Mouse (Mus musculus) kidney, embryonic 15.5 days (tissue): ENCODE data around the gene Sardh. TPM values are rescaled to one million over a fixed set of nuclear protein-coding genes. Genes with fewer than 3 reads are reported as not detected.

Experiments used
- ATAC-seq: fragments of 200-750 bp; cut with Nextera tagmentation; replicated peaks from 2 replicates; pipeline ENCODE4 v1.8.0; 2017; ENCODE audit warnings: moderate TSS enrichment; ENCODE audit not compliant: low FRiP score
- H3K27ac ChIP-seq: fragments of 300-500 bp; sonication (generic); 2 replicates; pipeline ENCODE4 v1.5.1; 2015; ENCODE audit warnings: mild to moderate bottlenecking, inconsistent platforms
- H3K27me3 ChIP-seq: fragments of 300-500 bp; sonication (generic); 2 replicates; pipeline ENCODE4 v1.6.1; 2015; ENCODE audit warnings: inconsistent platforms
- H3K36me3 ChIP-seq: fragments of 300-500 bp; sonication (generic); 2 replicates; pipeline ENCODE4 v1.6.1; 2015; ENCODE audit warnings: inconsistent platforms
- H3K4me1 ChIP-seq: fragments of 300-500 bp; sonication (generic); 2 replicates; pipeline ENCODE4 v1.6.1; 2015; ENCODE audit warnings: inconsistent platforms
- H3K4me2 ChIP-seq: fragments of 300-500 bp; sonication (generic); 2 replicates; pipeline ENCODE4 v1.6.1; 2015; ENCODE audit warnings: moderate library complexity, mild to moderate bottlenecking, inconsistent platforms
- H3K4me3 ChIP-seq: fragments of 300-500 bp; sonication (generic); replicated peaks from 2 replicates; pipeline ENCODE4 v1.5.1; 2015; ENCODE audit warnings: mild to moderate bottlenecking, inconsistent platforms
- H3K9ac ChIP-seq: fragments of 300-500 bp; sonication (generic); 2 replicates; pipeline ENCODE4 v1.6.1; 2015; ENCODE audit warnings: mild to moderate bottlenecking, inconsistent platforms
- H3K9me3 ChIP-seq: fragments of 300-500 bp; sonication (generic); replicated peaks from 2 replicates; pipeline ENCODE4 v1.6.1; 2016; ENCODE audit warnings: inconsistent platforms
- WGBS: fragments of 180-500 bp; shearing (Covaris S2); methylation state at CpG from one replicate; pipeline ENCODE4 v1.1.7; 2015; ENCODE audit warnings: mixed read lengths; 5-methylcytosine and 5-hydroxymethylcytosine counted together
- polyA plus RNA-seq: library from polyadenylated mRNA; unstranded; fragments of >200 nt; fragmentation: Nextera tagmentation; extraction: Ambion mirVana; gene quantifications from 2 replicates; pipeline ENCODE4 v1.2.1, GENCODE M21; 2015

Gene Sardh
- polyA plus RNA-seq, 1 experiment from 2014 or later, result 46.1 TPM

DNA sequence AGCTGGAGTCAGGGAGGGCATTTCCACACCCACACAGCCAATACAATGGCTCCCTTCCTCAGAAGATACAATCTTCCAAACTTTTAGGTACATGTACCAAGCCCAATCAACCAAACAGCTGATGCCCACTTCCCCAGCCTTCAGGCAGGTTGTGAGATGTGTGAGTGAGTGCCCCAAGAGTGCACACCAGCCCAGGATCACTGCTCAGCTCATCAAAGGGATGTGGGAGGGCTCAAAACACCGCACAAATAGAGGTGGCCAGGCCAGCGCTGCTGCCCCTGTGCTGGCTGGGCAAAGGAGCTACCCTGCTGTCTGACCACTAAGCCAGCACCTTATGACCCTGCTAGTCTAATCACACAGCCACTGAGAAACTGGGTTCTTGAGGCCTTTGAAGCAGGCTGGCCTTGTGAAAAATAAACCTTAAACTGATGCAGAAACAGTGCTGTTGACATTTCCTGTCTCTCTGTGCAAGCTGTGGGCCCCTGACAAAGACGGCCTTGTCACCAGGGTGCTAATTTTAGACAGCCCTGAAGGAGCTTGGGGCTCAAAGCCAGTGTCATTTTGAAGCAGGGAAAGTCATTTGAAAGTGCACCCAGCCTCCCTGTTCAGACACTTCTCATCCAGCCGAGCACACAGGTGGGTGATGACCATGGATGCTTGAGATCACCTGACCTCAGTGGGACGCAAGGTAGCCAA lies 49.4 kb downstream of the Sardh start:
- no peaks in the 10 kb centered on the region for H3K27me3 ChIP-seq
- WGBS, result 32% methylated on average over 5 of the region's 5 CpGs
- no peak for ATAC-seq

GRCm38 (mm10) chr2:27189994-27190393 lies 58.1 kb downstream of the Sardh start:
- Histone ChIP-seq H3K9me3 (no peaks in the 10 kb centered on the region), H3K27me3 (no peaks in the 10 kb centered on the region), H3K27ac (no peak overlapping the region), H3K4me1 (no peaks in the 10 kb centered on the region), H3K4me3 (no peak overlapping the region), H3K9ac (no peak overlapping the region), H3K4me2 (no peak overlapping the region), H3K36me3 (peaks cover 17% of the 10 kb centered on the region)
- 41% methylated on average over 4 of the region's 4 CpGs for WGBS
- no peak for ATAC-seq

More for the DNA sequence above, 49.4 kb downstream of the Sardh start:
- H3K9me3 ChIP-seq, result no peaks in the 10 kb centered on the region
- peaks cover 24% of the 10 kb centered on the region for H3K36me3 ChIP-seq
- H3K27ac ChIP-seq, result no peak overlapping the region
- no peak overlapping the region for H3K4me2 ChIP-seq
- H3K4me1 ChIP-seq, result peaks cover 5% of the 10 kb centered on the region; the same call in 1 of the 2 replicates
- no peak overlapping the region for H3K9ac ChIP-seq
- H3K4me3 ChIP-seq, result no peak overlapping the region

DNA sequence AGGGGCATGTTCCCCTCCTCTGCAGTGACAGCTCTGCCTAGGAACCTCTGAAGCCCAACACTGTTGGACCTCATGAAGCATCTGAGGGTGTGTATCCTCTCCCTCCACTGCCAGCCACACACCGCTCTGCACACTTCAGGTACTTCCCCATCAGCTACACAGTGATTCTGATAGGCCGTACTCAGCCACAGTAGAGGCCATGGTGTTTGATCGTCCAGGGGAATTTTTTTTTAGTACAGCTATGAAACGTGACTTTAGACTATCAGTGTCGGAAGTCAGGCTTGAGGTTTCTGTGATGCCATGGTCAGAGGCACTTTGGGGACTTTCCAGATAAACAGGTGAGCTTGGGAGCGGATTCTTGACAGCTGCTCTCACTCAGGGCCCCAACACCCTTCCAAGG lies 60.6 kb downstream of the Sardh start:
- Histone ChIP-seq H3K4me2 (no peak overlapping the region), H3K36me3 (peaks cover 8% of the 10 kb centered on the region; the same call in 1 of the 2 replicates), H3K9me3 (no peaks in the 10 kb centered on the region), H3K27ac (no peak overlapping the region), H3K27me3 (no peaks in the 10 kb centered on the region), H3K4me3 (no peak overlapping the region), H3K9ac (no peak overlapping the region), H3K4me1 (peaks cover 16% of the 10 kb centered on the region; the same call in 1 of the 2 replicates)
- no peak for ATAC-seq
- WGBS, result 74% methylated on average over 6 of the region's 6 CpGs

DNA sequence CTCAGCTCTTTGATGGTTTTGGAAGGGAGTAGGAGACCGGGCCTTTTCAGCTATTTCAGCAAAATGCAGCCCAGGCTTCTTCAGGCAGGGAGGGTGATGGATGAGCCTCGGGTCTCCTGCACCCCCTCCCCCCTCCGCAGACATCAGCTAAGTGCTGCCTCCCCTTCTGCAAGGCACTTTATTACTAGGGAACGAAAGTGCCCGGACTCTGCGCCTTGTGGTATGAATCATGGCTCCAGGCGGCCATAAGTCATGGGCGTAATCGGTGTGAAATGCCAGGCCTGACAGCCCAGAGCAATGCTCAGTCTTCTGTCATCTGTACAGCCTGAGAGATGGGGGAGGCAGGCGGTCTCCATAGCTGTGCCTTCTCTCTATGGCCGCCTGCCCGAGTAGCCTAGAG lies 64.4 kb downstream of the Sardh start:
- Histone ChIP-seq H3K9me3 (no peaks in the 10 kb centered on the region), H3K27ac (no peak overlapping the region), H3K4me1 (peaks cover 16% of the 10 kb centered on the region; the same call in 1 of the 2 replicates), H3K9ac (no peak overlapping the region), H3K4me3 (no peak overlapping the region), H3K4me2 (no peak overlapping the region), H3K27me3 (no peaks in the 10 kb centered on the region), H3K36me3 (no peaks in the 10 kb centered on the region)
- WGBS, result 27% methylated on average over 12 of the region's 12 CpGs
- ATAC-seq, result no peak; the same call in 1 of the 2 replicates

DNA sequence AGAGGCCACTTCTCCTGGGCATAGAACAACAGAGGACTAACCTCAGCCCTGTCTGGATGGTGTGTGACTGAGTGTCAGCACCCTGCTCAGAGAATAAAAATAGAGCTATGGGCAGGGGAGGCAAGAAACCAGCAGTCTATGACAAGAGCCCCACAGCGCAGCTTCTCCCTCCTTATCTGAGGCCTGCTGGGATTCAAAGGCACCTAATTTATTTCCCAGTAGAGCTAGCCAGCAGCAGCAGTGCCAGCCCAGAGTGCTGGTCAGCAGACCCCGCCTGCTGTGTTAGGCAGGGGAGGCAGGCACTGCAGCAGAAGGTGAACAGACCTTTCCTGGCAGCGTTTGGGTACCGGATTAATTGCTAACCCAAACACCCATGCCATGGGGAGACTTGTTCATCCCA lies 66.2 kb downstream of the Sardh start:
- Histone ChIP-seq H3K36me3 (no peaks in the 10 kb centered on the region), H3K27me3 (no peaks in the 10 kb centered on the region), H3K4me1 (peaks cover 16% of the 10 kb centered on the region; the same call in 1 of the 2 replicates), H3K9ac (no peak overlapping the region), H3K4me2 (no peak overlapping the region), H3K4me3 (no peak overlapping the region), H3K27ac (no peak overlapping the region), H3K9me3 (no peaks in the 10 kb centered on the region)
- WGBS, result 63% methylated on average over 4 of the region's 4 CpGs
- no peak for ATAC-seq

DNA sequence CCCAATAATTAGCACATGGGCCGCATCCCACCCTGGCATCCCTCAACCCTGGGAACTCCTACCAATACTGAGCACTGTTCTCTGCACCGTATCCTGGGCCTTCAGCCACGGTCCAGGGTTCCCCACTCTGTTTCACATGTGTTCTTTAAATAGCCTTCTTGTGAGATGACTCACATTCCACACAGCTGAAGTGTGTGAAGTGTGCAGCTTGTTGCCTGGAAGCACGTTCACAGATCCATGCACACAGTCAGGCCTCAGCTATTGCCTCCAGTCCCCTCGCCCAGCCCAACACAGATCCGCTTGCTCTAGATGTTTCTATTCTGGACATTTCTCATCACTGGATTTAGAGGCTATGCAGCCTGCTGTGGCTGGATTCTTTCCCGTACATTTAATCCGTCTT lies 69.0 kb downstream of the Sardh start:
- WGBS, result 78% methylated on average over 8 of the region's 8 CpGs
- no peak overlapping the region for H3K27ac ChIP-seq
- H3K9me3 ChIP-seq, result no peaks in the 10 kb centered on the region
- H3K4me1 ChIP-seq, result peaks cover 18% of the 10 kb centered on the region; the same call in 1 of the 2 replicates
- no peak overlapping the region for H3K4me2 ChIP-seq
- ATAC-seq, result no peak
- no peaks in the 10 kb centered on the region for H3K27me3 ChIP-seq
- H3K9ac ChIP-seq, result no peak overlapping the region
- no peak overlapping the region for H3K4me3 ChIP-seq
- no peaks in the 10 kb centered on the region for H3K36me3 ChIP-seq

DNA sequence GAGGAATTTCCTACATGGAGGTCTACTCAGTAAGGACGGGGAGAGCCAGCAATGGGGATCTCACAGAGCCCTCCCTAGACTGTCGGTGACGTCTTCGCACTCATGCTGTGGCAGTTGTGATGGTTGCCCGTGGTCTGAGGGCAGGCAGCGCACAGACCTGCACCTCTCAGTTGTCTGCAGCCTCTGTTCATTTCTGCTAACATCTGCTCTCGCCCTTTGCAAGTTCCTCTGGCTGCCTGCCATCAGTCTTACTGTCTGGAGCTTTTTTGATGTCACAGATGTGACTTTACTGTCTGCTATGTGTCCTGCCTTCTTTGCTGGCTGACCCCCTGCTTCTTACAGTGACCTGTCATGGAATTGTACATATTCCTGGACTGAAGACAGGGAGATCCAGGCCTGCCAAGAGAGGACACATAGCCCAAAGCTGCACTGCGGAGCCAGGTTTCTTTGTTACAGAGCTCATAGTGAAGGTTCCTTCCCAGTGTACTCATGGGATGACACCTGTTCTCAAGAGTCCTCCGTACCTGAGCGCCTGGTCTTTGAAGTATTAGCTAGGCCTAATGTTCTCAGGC lies 72.4 kb downstream of the Sardh start:
- WGBS, result 76% methylated on average over 10 of the region's 10 CpGs
- Histone ChIP-seq H3K9ac (no peak overlapping the region), H3K9me3 (no peaks in the 10 kb centered on the region), H3K27ac (no peak overlapping the region), H3K36me3 (no peaks in the 10 kb centered on the region), H3K4me3 (no peak overlapping the region), H3K27me3 (no peaks in the 10 kb centered on the region), H3K4me2 (no peak overlapping the region), H3K4me1 (peaks cover 3% of the 10 kb centered on the region; the same call in 1 of the 2 replicates)
- ATAC-seq, result no peak

DNA sequence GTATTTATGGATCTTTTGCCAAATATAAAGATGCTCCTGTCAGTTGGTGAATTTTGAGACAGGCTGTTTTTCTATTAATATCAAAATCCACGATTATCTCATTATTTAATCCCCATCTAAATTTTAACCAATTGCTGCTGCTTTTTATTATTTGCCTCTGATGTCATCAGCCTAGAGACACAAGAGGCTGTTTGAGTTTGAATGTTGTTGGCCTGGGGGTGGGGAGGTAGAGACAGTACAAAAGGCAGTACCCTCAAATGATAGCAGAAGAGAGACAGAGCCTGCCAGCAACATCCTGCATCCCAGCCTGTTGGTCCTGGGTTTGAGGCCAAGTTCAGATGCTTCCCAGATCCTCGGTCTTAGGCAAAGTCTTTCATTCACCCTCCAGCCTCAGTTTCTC lies 73.9 kb downstream of the Sardh start:
- H3K36me3 ChIP-seq, result no peaks in the 10 kb centered on the region
- H3K27ac ChIP-seq, result no peak overlapping the region
- peaks cover 3% of the 10 kb centered on the region; the same call in 1 of the 2 replicates for H3K4me1 ChIP-seq
- no peak overlapping the region for H3K4me3 ChIP-seq
- H3K9me3 ChIP-seq, result no peaks in the 10 kb centered on the region
- WGBS, result 80% methylated on average over 2 of the region's 2 CpGs
- no peak overlapping the region for H3K9ac ChIP-seq
- H3K4me2 ChIP-seq, result no peak overlapping the region
- ATAC-seq, result no peak
- no peaks in the 10 kb centered on the region for H3K27me3 ChIP-seq

DNA sequence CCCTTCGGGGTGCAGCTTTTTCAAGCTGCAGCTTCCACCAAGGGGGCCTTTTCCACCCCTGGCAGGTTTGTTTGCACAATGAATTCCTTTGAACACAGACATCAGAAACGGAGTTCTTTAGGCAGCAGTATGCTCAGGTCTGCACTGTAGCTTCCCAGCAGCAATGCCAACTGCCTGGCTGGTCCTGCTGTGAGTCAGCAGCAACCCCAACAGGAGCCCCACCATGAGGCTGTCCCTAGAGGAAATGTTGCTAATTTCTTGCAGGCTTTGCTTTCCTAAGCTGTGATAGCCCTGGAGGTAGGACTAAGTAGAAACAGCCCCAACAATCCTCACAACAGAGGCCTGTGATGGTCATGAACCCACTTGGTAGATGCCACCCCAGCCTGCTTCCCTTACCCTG lies 81.1 kb downstream of the Sardh start:
- 30% methylated on average over 2 of the region's 2 CpGs for WGBS
- Histone ChIP-seq H3K9me3 (no peaks in the 10 kb centered on the region), H3K27ac (no peak overlapping the region), H3K4me2 (no peak overlapping the region), H3K4me3 (no peak overlapping the region), H3K9ac (no peak overlapping the region), H3K27me3 (no peaks in the 10 kb centered on the region), H3K4me1 (no peaks in the 10 kb centered on the region), H3K36me3 (no peaks in the 10 kb centered on the region)
- no peak for ATAC-seq

GRCm38 (mm10) chr2:27166074-27166473 lies 82.1 kb downstream of the Sardh start:
- H3K4me1 ChIP-seq, result no peaks in the 10 kb centered on the region
- 82% methylated on average over 2 of the region's 2 CpGs for WGBS
- no peak for ATAC-seq
- H3K9me3 ChIP-seq, result no peaks in the 10 kb centered on the region
- H3K27me3 ChIP-seq, result no peaks in the 10 kb centered on the region
- H3K36me3 ChIP-seq, result no peaks in the 10 kb centered on the region
- no peak overlapping the region for H3K4me3 ChIP-seq
- no peak overlapping the region for H3K9ac ChIP-seq
- H3K4me2 ChIP-seq, result no peak overlapping the region
- H3K27ac ChIP-seq, result no peak overlapping the region

- no peak within 1 kb of the TSS for H3K9ac ChIP-seq
- H3K4me2 ChIP-seq, result no peak within 1 kb of the TSS
- H3K36me3 ChIP-seq, result no peaks in the 10 kb centered on the region
- no peaks in the 10 kb centered on the region for H3K9me3 ChIP-seq
- no peak for ATAC-seq
- H3K4me3 ChIP-seq, result no peak within 1 kb of the TSS
- H3K4me1 ChIP-seq, result no peaks in the 10 kb centered on the region
- H3K27ac ChIP-seq, result no peak within 1 kb of the TSS
- 74% methylated on average over 12 of the region's 12 CpGs for WGBS
- H3K27me3 ChIP-seq, result no peaks in the 10 kb centered on the region
These were observed 83.1 kb downstream of the Sardh start, which contains the start of gene Dbh for GRCm38 (mm10) chr2:27164796-27165590. Gene Dbh, plus strand, starts transcription at chr2:27165233.

GRCm38 (mm10) chr2:27163851-27164250 lies 84.3 kb downstream of the Sardh start:
- H3K27me3 ChIP-seq, result no peaks in the 10 kb centered on the region
- no peak overlapping the region for H3K4me3 ChIP-seq
- no peak overlapping the region for H3K4me2 ChIP-seq
- H3K9ac ChIP-seq, result no peak overlapping the region
- 67% methylated on average over 5 of the region's 5 CpGs for WGBS
- H3K27ac ChIP-seq, result no peak overlapping the region
- H3K9me3 ChIP-seq, result no peaks in the 10 kb centered on the region
- ATAC-seq, result no peak
- no peaks in the 10 kb centered on the region for H3K36me3 ChIP-seq
- H3K4me1 ChIP-seq, result no peaks in the 10 kb centered on the region
